21 mouse cellular contexts compared by ENCODE assay signal in genomic region chr3:127361846-127362245, GRCm38 (mm10).
DNase-seq lines count a peak whose midpoint lies in the region; ATAC-seq lines count a peak whose summit lies in the region.
"Had no signal": no experiment of that assay in that cellular context is flagged by ENCODE, and none has a peak within 500 bp of the region (broad histone marks: within the 10 kb centered on the region; RNA-seq: fewer than 3 reads in every experiment).

No protein-coding gene starts in this region.

- H3K4me2 ChIP-seq in forebrain, embryonic 13.5 days = no peak overlapping the region
- no peak overlapping the region for H3K4me2 ChIP-seq in forebrain, embryonic 12.5 days
- no peak overlapping the region for H3K4me2 ChIP-seq in hindbrain, embryonic 12.5 days (replicated peaks)
- no peak overlapping the region for H3K4me2 ChIP-seq in neural tube, embryonic 14.5 days (ENCODE audit: low read depth, low read length)
- no peak overlapping the region for H3K4me2 ChIP-seq in neural tube, embryonic 15.5 days
- H3K4me2 ChIP-seq in intestine, embryonic 15.5 days (replicated peaks) = no peak overlapping the region
- H3K4me2 ChIP-seq: heart, embryonic 13.5 days; midbrain, embryonic 15.5 days had no signal

- H3K4me3 ChIP-seq in forebrain, embryonic 13.5 days = no peak overlapping the region
- no peak overlapping the region for H3K4me3 ChIP-seq in forebrain, embryonic 12.5 days (replicated peaks)
- H3K4me3 ChIP-seq in hindbrain, embryonic 12.5 days = no peak overlapping the region
- H3K4me3 ChIP-seq in hindbrain, embryonic 10.5 days = no peak overlapping the region
- H3K4me3 ChIP-seq in neural tube, embryonic 14.5 days (ENCODE audit: low read depth, low read length) = no peak overlapping the region
- H3K4me3 ChIP-seq in neural tube, embryonic 15.5 days (replicated peaks) = no peak overlapping the region
- no peak overlapping the region for H3K4me3 ChIP-seq in intestine, embryonic 15.5 days (replicated peaks)
- H3K4me3 ChIP-seq: heart, embryonic 13.5 days; midbrain, embryonic 15.5 days had no signal

- H3K27ac ChIP-seq in forebrain, embryonic 13.5 days = no peak overlapping the region
- no peak overlapping the region for H3K27ac ChIP-seq in forebrain, embryonic 12.5 days
- peak overlapping the region; percentile 44; the same call in 1 of the 2 replicates for H3K27ac ChIP-seq in hindbrain, embryonic 12.5 days
- no peak overlapping the region for H3K27ac ChIP-seq in hindbrain, embryonic 10.5 days
- H3K27ac ChIP-seq in neural tube, embryonic 14.5 days (ENCODE audit: low read depth, low read length) = peak overlapping the region; percentile 5; the same call in 1 of the 2 replicates
- H3K27ac ChIP-seq in neural tube, embryonic 15.5 days (replicated peaks) = no peak overlapping the region
- no peak overlapping the region for H3K27ac ChIP-seq in intestine, embryonic 15.5 days
- H3K27ac ChIP-seq: heart, embryonic 13.5 days; midbrain, embryonic 15.5 days; stomach, postnatal 0 days had no signal

- no peak for DNase-seq in hindbrain, embryonic 10.5 days (ENCODE audit: low spot score)
- no peak for DNase-seq in urinary bladder, adult 2 months (ENCODE audit: low spot score)
- DNase-seq: adrenal gland, postnatal 25 days; cerebellum, adult 11-12 months; cerebellum, postnatal 36 days; kidney, adult 2 months; kidney, postnatal 10 days; liver; right cerebral cortex, postnatal 25 days had no signal

- no peak for ATAC-seq in forebrain, embryonic 13.5 days
- ATAC-seq in forebrain, embryonic 12.5 days (ENCODE audit: low FRiP score) = no peak
- ATAC-seq in hindbrain, embryonic 12.5 days (ENCODE audit: low FRiP score) = no peak
- ATAC-seq in neural tube, embryonic 14.5 days (ENCODE audit: low read depth) = no peak
- no peak for ATAC-seq in neural tube, embryonic 15.5 days (ENCODE audit: low FRiP score)
- no peak for ATAC-seq in intestine, embryonic 15.5 days
- ATAC-seq: forebrain, embryonic 14.5 days; lung, postnatal 0 days; midbrain, embryonic 15.5 days had no signal

- 68% methylated on average over 8 of the region's 8 CpGs for WGBS in forebrain, embryonic 13.5 days
- WGBS in forebrain, embryonic 12.5 days = 75% methylated on average over 8 of the region's 8 CpGs
- 76% methylated on average over 8 of the region's 8 CpGs for WGBS in hindbrain, embryonic 12.5 days
- WGBS in hindbrain, embryonic 10.5 days = 82% methylated on average over 8 of the region's 8 CpGs
- WGBS in neural tube, embryonic 14.5 days = 43% methylated on average over 8 of the region's 8 CpGs
- WGBS in neural tube, embryonic 15.5 days = 43% methylated on average over 8 of the region's 8 CpGs
- 81% methylated on average over 8 of the region's 8 CpGs for WGBS in intestine, embryonic 15.5 days

- no peaks in the 10 kb centered on the region for H3K36me3 ChIP-seq in forebrain, embryonic 13.5 days (ENCODE audit: poor library complexity, severe bottlenecking)
- H3K36me3 ChIP-seq in forebrain, embryonic 12.5 days (replicated peaks) = no peaks in the 10 kb centered on the region
- H3K36me3 ChIP-seq in hindbrain, embryonic 12.5 days = no peaks in the 10 kb centered on the region
- no peaks in the 10 kb centered on the region for H3K36me3 ChIP-seq in hindbrain, embryonic 10.5 days
- no peaks in the 10 kb centered on the region for H3K36me3 ChIP-seq in neural tube, embryonic 14.5 days (ENCODE audit: control insufficient read depth, insufficient read depth, low read length)
- H3K36me3 ChIP-seq in neural tube, embryonic 15.5 days = no peaks in the 10 kb centered on the region
- no peaks in the 10 kb centered on the region for H3K36me3 ChIP-seq in intestine, embryonic 15.5 days
- H3K36me3 ChIP-seq: heart, embryonic 13.5 days; midbrain, embryonic 15.5 days had no signal

- H3K27me3 ChIP-seq in forebrain, embryonic 13.5 days = no peaks in the 10 kb centered on the region
- no peaks in the 10 kb centered on the region for H3K27me3 ChIP-seq in forebrain, embryonic 12.5 days
- H3K27me3 ChIP-seq in hindbrain, embryonic 12.5 days = no peaks in the 10 kb centered on the region
- H3K27me3 ChIP-seq in hindbrain, embryonic 10.5 days (ENCODE audit: insufficient read depth, poor library complexity, severe bottlenecking) = no peaks in the 10 kb centered on the region
- H3K27me3 ChIP-seq in neural tube, embryonic 14.5 days (ENCODE audit: control insufficient read depth, insufficient read depth, low read length) = no peaks in the 10 kb centered on the region
- no peaks in the 10 kb centered on the region for H3K27me3 ChIP-seq in neural tube, embryonic 15.5 days (replicated peaks)
- no peaks in the 10 kb centered on the region for H3K27me3 ChIP-seq in intestine, embryonic 15.5 days (replicated peaks)
- H3K27me3 ChIP-seq: CH12.LX; heart, embryonic 13.5 days; midbrain, embryonic 15.5 days had no signal

- peaks cover 10% of the 10 kb centered on the region for H3K4me1 ChIP-seq in forebrain, embryonic 13.5 days
- H3K4me1 ChIP-seq in forebrain, embryonic 12.5 days = peaks cover 8% of the 10 kb centered on the region
- no peaks in the 10 kb centered on the region for H3K4me1 ChIP-seq in hindbrain, embryonic 12.5 days
- peaks cover 10% of the 10 kb centered on the region for H3K4me1 ChIP-seq in hindbrain, embryonic 10.5 days (replicated peaks)
- H3K4me1 ChIP-seq in neural tube, embryonic 14.5 days (ENCODE audit: control insufficient read depth, insufficient read depth, low read length) = no peaks in the 10 kb centered on the region
- peaks cover 20% of the 10 kb centered on the region for H3K4me1 ChIP-seq in neural tube, embryonic 15.5 days
- H3K4me1 ChIP-seq in intestine, embryonic 15.5 days (replicated peaks) = no peaks in the 10 kb centered on the region
- H3K4me1 ChIP-seq: heart, embryonic 13.5 days had no signal

- H3K9ac ChIP-seq in forebrain, embryonic 13.5 days = 0 out of 2 replicates have a peak overlapping the region, but pooled peaks have one; percentile 12
- no peak overlapping the region for H3K9ac ChIP-seq in forebrain, embryonic 12.5 days
- H3K9ac ChIP-seq in hindbrain, embryonic 12.5 days = no peak overlapping the region
- no peak overlapping the region for H3K9ac ChIP-seq in neural tube, embryonic 14.5 days (replicated peaks; ENCODE audit: low read depth, low read length)
- H3K9ac ChIP-seq in neural tube, embryonic 15.5 days (replicated peaks) = no peak overlapping the region
- no peak overlapping the region for H3K9ac ChIP-seq in intestine, embryonic 15.5 days
- H3K9ac ChIP-seq: heart, embryonic 13.5 days; midbrain, embryonic 15.5 days had no signal

- H3K9me3 ChIP-seq in forebrain, embryonic 13.5 days (replicated peaks) = no peaks in the 10 kb centered on the region
- H3K9me3 ChIP-seq in forebrain, embryonic 12.5 days = no peaks in the 10 kb centered on the region
- no peaks in the 10 kb centered on the region for H3K9me3 ChIP-seq in hindbrain, embryonic 12.5 days (replicated peaks)
- no peaks in the 10 kb centered on the region for H3K9me3 ChIP-seq in hindbrain, embryonic 10.5 days
- H3K9me3 ChIP-seq in neural tube, embryonic 14.5 days (ENCODE audit: control insufficient read depth, low read length) = no peaks in the 10 kb centered on the region
- H3K9me3 ChIP-seq in neural tube, embryonic 15.5 days (replicated peaks) = no peaks in the 10 kb centered on the region
- H3K9me3 ChIP-seq in intestine, embryonic 15.5 days = no peaks in the 10 kb centered on the region
- H3K9me3 ChIP-seq: heart, embryonic 13.5 days; midbrain, embryonic 15.5 days had no signal

Comparison
In these comparisons a context has a peak if more than half of its experiments do, and no peak if none do; other contexts are left out.
1. H3K27ac ChIP-seq: peak in hindbrain, embryonic 12.5 days (single experiment) and neural tube, embryonic 14.5 days (single experiment); none in forebrain, embryonic 13.5 days (single experiment), forebrain, embryonic 12.5 days (single experiment), hindbrain, embryonic 10.5 days (single experiment), neural tube, embryonic 15.5 days (single experiment) and intestine, embryonic 15.5 days (single experiment).